Mouse (Mus musculus) liver (tissue): ENCODE measurements around the gene Rasgef1b.
A peak's percentile ranks its signal among the peaks of the same experiment; 100 is the strongest.

ENCODE experiments used
- DNase-seq: peaks from one replicate; pipeline ENCODE4 v3.0.0-alpha.2; 2020; ENCODE audit warnings: mixed read lengths

Rasgef1b gene

GRCm38 (mm10) chr5:99598470-99599110, 130.3 kb downstream of the Rasgef1b start:
- DNase-seq: no peak

GRCm38 (mm10) chr5:99597701-99598100, 131.2 kb downstream of the Rasgef1b start:
- DNase-seq: no peak

DNA sequence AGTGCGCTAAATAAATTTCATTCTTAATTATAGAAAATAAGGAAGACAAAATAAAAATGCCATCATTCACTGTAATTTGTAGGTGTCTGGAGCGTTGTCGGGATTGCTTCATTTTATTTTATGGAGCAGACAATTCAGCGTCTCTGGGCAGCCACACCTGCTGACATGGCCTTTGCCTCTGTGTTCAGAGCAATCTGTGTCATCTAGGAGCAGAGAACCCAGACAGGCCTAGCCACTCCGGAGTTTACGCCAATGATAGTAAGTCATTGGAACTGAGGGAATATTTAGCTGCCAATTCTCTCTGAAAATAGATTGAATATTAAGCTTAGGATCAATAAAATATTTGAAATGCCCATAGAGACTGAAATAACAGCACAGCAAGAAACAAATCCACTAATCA, 137.5 kb downstream of the Rasgef1b start:
- DNase-seq: no peak

DNA sequence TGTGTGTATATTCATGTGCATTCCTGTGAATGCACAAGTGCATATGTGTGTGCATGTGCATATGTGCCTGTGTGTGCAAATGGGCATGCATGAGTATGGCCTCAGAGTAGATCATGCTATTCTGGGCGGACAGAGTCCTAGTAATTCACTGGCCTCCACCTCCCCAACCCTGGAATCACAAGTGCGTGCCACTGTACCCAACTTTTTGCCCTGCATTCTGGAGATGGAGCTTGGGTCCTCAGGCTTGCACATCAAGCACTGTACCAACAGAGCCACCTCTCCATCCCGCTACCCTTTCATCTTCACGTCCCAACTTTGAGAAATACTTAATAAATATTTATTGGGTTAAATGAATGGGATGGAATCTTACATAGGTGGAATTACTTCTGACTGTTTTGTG, 138.3 kb downstream of the Rasgef1b start:
- no peak for DNase-seq

GRCm38 (mm10) chr5:99587994-99588393, 140.9 kb downstream of the Rasgef1b start:
- DNase-seq: no peak

DNA sequence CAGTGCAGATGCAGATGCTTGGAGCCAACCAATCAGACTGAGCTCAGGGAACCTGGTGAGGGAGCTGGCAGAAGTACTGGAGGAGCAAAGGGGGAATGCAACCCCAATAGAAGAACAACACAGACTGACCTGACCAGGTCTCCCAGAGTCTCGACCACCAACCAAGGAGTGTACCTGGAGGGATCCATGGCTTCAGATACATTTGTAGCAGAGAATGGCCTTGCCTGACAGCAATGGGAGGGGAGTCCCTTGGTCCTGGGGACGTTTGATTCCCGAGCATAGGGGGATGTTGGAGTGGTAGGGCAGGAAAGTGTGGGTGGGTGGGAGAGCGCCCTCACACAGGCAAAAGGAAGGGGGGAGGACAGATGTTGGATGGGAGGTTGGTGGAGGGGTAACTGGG, 141.3 kb downstream of the Rasgef1b start:
- no peak for DNase-seq

DNA sequence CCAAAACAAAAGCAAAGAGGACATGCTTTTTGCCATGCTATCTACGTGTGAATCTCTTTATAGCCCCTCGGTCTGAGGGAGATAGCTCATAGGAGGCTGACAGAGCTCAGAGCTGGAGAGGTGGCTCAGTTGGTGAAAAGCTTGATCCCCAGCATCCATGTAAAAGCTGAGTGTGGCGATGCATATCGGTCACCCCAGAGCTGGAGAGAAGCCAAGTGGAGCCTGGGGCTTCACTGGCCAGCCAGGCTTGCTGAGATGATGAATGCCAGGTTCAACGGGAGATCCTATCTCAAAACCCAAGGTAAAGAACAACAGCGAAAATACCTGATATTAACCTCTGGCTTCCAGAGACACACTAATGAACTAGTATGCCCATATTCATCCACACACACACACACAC, 142.6 kb downstream of the Rasgef1b start:
- DNase-seq: no peak

DNA sequence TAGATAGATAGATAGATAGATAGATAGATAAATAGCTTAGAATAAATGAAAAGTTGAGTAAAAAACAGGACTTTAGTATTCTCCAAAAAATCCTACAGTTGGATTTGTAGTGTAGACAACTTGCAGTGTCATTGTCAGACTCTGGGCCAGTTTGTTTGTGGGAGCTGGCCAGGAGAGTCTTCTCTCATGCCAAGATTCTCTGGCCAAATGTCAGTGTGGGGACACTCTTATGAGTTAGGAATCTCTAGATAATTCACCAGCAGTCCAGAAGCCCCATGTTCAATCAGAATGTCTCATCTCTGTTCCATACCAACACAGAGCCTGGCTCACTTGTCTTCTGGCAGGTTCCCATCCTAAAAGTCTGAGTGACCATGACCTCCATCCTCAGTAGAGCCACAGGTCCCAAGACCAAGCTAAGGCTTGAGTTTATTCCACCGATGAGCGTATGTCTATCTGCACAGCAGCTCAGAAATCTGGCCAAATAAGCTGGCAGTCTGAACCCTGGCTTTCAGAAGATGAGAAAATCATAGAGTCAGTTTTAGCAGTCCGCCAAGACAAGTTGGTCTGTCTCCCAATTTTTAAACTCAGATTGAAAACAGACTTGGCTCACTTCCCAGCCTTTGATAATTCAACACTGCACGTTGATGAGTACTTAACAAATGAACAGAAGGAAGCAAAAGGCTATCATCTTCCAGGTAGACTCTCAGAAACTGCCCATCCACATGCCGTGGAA, 143.5 kb downstream of the Rasgef1b start:
- DNase-seq: no peak

- DNase-seq: no peak
Measured at GRCm38 (mm10) chr5:99584266-99584665, 144.6 kb downstream of the Rasgef1b start.

GRCm38 (mm10) chr5:99582055-99582454, 146.8 kb downstream of the Rasgef1b start:
- DNase-seq: no peak

- peak; percentile 32 for DNase-seq
Measured at GRCm38 (mm10) chr5:99578692-99579091, 150.2 kb downstream of the Rasgef1b start.

DNA sequence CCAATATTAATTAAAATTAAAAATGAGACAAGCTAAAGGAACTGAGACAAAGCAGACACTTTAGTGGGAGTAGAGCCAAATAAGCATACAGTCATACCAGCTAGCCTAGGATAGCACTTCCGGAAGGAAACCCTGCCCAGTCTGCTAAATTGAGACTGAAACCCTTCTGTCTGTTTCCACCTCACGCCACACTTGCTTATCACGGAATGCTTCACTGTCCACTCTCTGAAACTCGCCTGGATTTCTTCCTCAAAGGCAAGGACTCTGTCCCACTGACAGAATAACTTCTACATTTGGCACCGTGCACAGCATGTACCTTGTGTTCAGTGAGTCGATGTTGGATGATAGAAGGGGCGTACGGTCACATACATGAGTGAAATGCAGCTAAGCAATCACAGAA, 153.0 kb downstream of the Rasgef1b start:
- no peak for DNase-seq

DNA sequence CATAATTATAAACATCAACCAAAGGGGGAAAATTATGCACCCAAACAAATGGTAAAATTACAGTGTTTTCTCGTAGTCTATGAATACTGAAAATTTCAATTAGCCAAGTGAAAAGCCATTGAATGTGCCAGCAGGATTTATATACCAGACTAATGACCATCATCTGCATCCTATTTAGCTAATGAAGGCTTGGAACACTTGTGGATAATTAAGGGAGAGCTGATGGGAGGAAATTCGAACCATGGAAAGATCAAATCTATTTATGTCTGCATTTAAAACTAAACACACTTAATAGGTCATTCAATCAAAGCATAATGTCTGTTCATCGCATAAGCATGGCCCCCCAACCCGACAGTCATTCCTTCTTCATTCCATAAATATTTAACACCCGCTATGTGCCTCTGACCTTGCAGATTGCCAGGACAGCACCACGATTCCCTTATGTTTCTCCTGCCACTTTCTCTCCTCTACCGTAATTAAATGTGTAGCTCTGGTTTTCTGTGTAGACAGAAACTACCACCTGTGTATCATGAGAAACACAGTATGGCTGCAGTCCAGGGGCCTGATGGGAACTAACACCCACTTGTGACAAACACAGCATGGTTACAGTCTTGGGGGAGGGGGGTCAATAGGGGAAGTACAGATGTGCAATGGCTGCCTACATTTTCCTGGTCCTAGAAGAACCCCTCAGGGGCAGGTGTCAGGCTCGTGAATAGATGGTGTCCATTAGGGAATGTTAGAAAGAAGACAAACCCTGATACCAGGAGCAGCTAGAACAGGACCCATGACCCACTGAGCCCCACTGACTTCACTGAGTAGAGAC, 164.2 kb downstream of the Rasgef1b start:
- no peak for DNase-seq

GRCm38 (mm10) chr5:99562096-99562495, 166.8 kb downstream of the Rasgef1b start:
- no peak for DNase-seq

GRCm38 (mm10) chr5:99559814-99560213, 169.1 kb downstream of the Rasgef1b start:
- DNase-seq: no peak

GRCm38 (mm10) chr5:99558231-99558630, 170.6 kb downstream of the Rasgef1b start:
- DNase-seq: no peak

DNA sequence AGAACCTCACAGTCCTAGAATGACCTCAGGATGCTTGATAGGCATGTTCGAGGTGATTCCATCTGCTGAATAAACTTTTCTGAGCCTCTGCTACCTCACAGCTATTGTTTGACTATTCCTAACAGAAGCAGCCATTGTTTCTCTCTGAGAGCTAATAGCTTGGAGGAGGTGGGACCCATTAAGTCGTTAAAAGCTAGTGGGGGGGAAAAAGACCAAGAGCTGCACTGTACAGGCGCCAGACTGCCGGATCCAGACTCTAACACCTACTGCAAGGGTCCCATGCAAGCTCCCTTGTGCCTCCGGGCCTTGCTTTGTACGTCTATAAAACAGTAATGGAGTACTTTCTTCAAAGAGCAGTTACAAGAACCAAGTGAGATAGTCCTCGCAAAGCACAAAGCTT, 176.2 kb downstream of the Rasgef1b start:
- no peak for DNase-seq

- DNase-seq: no peak
Measured at GRCm38 (mm10) chr5:99544664-99545494, 184.0 kb downstream of the Rasgef1b start.

DNA sequence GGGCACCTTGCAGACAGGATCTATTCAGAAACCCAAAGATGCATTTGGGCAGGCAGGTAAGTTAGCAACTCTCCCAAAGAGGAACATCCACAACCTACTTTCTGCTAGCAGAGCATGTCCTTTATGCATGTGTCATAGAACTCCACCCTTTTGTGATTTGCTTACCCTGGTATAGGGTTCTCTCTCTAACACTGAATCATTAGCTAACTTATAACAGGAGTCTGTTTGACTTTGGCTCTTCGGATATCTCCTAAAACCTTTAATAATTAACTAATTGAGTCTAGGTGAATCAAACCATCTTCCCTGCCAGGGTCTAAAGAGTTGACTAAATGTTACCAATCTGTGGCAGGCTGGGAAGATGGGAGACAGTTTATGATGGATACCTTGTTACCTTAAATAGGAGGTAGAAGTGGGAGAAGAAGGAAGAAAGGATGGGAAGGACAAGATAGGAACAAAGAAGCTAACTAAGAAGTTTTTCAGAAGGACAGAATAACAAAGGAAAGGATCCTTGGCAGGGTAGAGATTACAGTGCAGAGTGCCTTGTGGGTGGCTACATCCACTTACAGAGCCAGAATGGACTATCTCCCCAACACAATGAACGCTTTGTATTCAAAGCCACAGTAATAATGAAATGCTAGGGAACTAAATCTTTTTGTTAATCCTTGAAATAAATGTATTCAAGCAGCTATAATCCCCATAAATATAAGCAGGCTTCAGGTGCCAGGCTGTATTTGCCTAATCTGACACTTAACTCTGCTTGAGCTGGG, 186.7 kb downstream of the Rasgef1b start:
- no peak for DNase-seq

- no peak for DNase-seq
Measured at GRCm38 (mm10) chr5:99541321-99541895, 187.5 kb downstream of the Rasgef1b start.

- no peak for DNase-seq
Measured at GRCm38 (mm10) chr5:99533416-99533815, 195.4 kb downstream of the Rasgef1b start.

- no peak for DNase-seq
Measured at GRCm38 (mm10) chr5:99526797-99527201, 202.1 kb downstream of the Rasgef1b start.
